Mouse (Mus musculus) right cerebral cortex, postnatal 36 days (tissue): ENCODE results near the gene Nr1d2.
"Not testable (repeated sequence)": the region's sequence is repeated elsewhere in the genome, so short reads cannot be mapped to it uniquely, and the experiment has no call there.

Experiments
- DNase-seq, 2 experiments: peaks; one replicate each; pipeline ENCODE4 v3.0.0; 2022; ENCODE audit warnings: low spot score in 2 of 2, mixed read lengths in 1 of 2

The Nr1d2 gene

GRCm38 (mm10) chr14:18238750-18239731 is at the start of gene Nr1d2:
TSS of gene Nr1d2 (minus strand) at chr14:18239127.
- peak; percentile 96 to 97 for DNase-seq

GRCm38 (mm10) chr14:18287391-18287790 is 48.5 kb upstream of the Nr1d2 start:
- DNase-seq = no peak

- no peak for DNase-seq
These were observed 47.5 kb upstream of the Nr1d2 start for GRCm38 (mm10) chr14:18286441-18286840.

GRCm38 (mm10) chr14:18285476-18285875 is 46.5 kb upstream of the Nr1d2 start:
- no peak for DNase-seq

- no peak for DNase-seq
These were observed 45.7 kb upstream of the Nr1d2 start for GRCm38 (mm10) chr14:18284581-18284980.

GRCm38 (mm10) chr14:18280375-18280774 is 41.4 kb upstream of the Nr1d2 start:
- DNase-seq = no peak

GRCm38 (mm10) chr14:18274526-18274925 is 35.6 kb upstream of the Nr1d2 start:
- no peak for DNase-seq

- no peak for DNase-seq
These were observed 32.7 kb upstream of the Nr1d2 start for GRCm38 (mm10) chr14:18271666-18272065.

- DNase-seq = peak; percentile 98 to 100
These were observed 31.9 kb upstream of the Nr1d2 start, which contains the start of the genes Nkiras1 and Rpl15 for GRCm38 (mm10) chr14:18270529-18271441. TSS of gene Nkiras1 (plus strand) at chr14:18271136. TSS of gene Rpl15 (minus strand) at chr14:18271391.

- not testable (repeated sequence) for DNase-seq
These were observed 31.1 kb upstream of the Nr1d2 start for GRCm38 (mm10) chr14:18269947-18270528.

- peak in 1 of 2 experiments; percentile 40 for DNase-seq
These were observed 24.5 kb upstream of the Nr1d2 start for GRCm38 (mm10) chr14:18263427-18263826.

GRCm38 (mm10) chr14:18261203-18261602 is 22.3 kb upstream of the Nr1d2 start:
- no peak for DNase-seq

GRCm38 (mm10) chr14:18242638-18243130 is 3.8 kb upstream of the Nr1d2 start:
- no peak for DNase-seq

- DNase-seq = no peak
These were observed 2.9 kb upstream of the Nr1d2 start for GRCm38 (mm10) chr14:18241786-18242185.

GRCm38 (mm10) chr14:18240132-18240531 is 1.2 kb upstream of the Nr1d2 start:
- no peak for DNase-seq

GRCm38 (mm10) chr14:18238131-18238749 is 687 bp downstream of the Nr1d2 start:
- DNase-seq = peak; percentile 94 to 96

- DNase-seq = no peak
These were observed 1.5 kb downstream of the Nr1d2 start for GRCm38 (mm10) chr14:18237381-18237780.

- DNase-seq = not testable (repeated sequence)
These were observed 2.3 kb downstream of the Nr1d2 start for GRCm38 (mm10) chr14:18236496-18237235.

- no peak for DNase-seq
These were observed 4.7 kb downstream of the Nr1d2 start for GRCm38 (mm10) chr14:18233981-18234960.
